Mouse (Mus musculus) liver, embryonic 15.5 days (tissue): ENCODE measurements around the gene Msmp. TPM values are rescaled to one million over a fixed set of nuclear protein-coding genes. Genes with fewer than 3 reads are reported as not detected.

Experiments
- ATAC-seq: fragments of 200-750 bp; cut with Nextera tagmentation; 2 replicates; pipeline ENCODE4 v1.8.0; 2017; ENCODE audit warnings: moderate number of reproducible peaks, mild to moderate bottlenecking, moderate library complexity; ENCODE audit not compliant: insufficient read depth
- H3K27ac ChIP-seq: fragments of 300-500 bp; sonication (generic); replicated peaks from 2 replicates; pipeline ENCODE4 v1.5.1; 2015; ENCODE audit warnings: mild to moderate bottlenecking, inconsistent platforms
- H3K27me3 ChIP-seq: fragments of 300-500 bp; sonication (generic); 2 replicates; pipeline ENCODE4 v1.6.1; 2015; ENCODE audit warnings: mild to moderate bottlenecking, inconsistent platforms
- H3K36me3 ChIP-seq: fragments of 300-500 bp; sonication (generic); replicated peaks from 2 replicates; pipeline ENCODE4 v1.6.1; 2015; ENCODE audit warnings: moderate library complexity, mild to moderate bottlenecking, inconsistent platforms
- H3K4me1 ChIP-seq: fragments of 300-500 bp; sonication (generic); replicated peaks from 2 replicates; pipeline ENCODE4 v1.6.1; 2015; ENCODE audit warnings: inconsistent platforms
- H3K4me2 ChIP-seq: fragments of 300-500 bp; sonication (generic); 2 replicates; pipeline ENCODE4 v1.6.1; 2015; ENCODE audit warnings: moderate library complexity, mild to moderate bottlenecking, inconsistent platforms
- H3K4me3 ChIP-seq: fragments of 300-500 bp; sonication (generic); replicated peaks from 2 replicates; pipeline ENCODE4 v1.5.1; 2015; ENCODE audit warnings: mild to moderate bottlenecking, inconsistent platforms
- H3K9ac ChIP-seq: fragments of 300-500 bp; sonication (generic); 2 replicates; pipeline ENCODE4 v1.6.1; 2015; ENCODE audit warnings: moderate library complexity, mild to moderate bottlenecking, inconsistent platforms
- H3K9me3 ChIP-seq: fragments of 300-500 bp; sonication (generic); replicated peaks from 2 replicates; pipeline ENCODE4 v1.6.1; 2016; ENCODE audit warnings: inconsistent platforms
- WGBS: fragments of 180-500 bp; shearing (Covaris S2); methylation state at CpG from one replicate; pipeline ENCODE4 v1.1.7; 2015; ENCODE audit warnings: mixed read lengths; ENCODE audit not compliant: insufficient replicate concordance; 5-methylcytosine and 5-hydroxymethylcytosine counted together
- polyA plus RNA-seq: library from polyadenylated mRNA; unstranded; fragments of >200 nt; fragmentation: Nextera tagmentation; extraction: Ambion mirVana; gene quantifications from 2 replicates; pipeline ENCODE4 v1.2.1, GENCODE M21; 2015

Gene Msmp
- 0.58 TPM in 1 of 2 replicates, not detected in the other for polyA plus RNA-seq

- WGBS, result 74% methylated on average over 12 of the region's 12 CpGs
- ATAC-seq, result no peak
- Histone ChIP-seq H3K36me3 (peaks cover 47% of the 10 kb centered on the region), H3K4me1 (peaks cover 33% of the 10 kb centered on the region), H3K9ac (no peak within 1 kb of the TSS), H3K9me3 (no peaks in the 10 kb centered on the region), H3K4me2 (no peak within 1 kb of the TSS), H3K4me3 (no peak within 1 kb of the TSS), H3K27me3 (0 out of 2 replicates have a peak, but pooled peaks cover 3% of the 10 kb centered on the region), H3K27ac (no peak within 1 kb of the TSS)
These were observed at the start of gene Msmp for GRCm38 (mm10) chr4:43584444-43585416. TSS of gene Msmp (minus strand) at chr4:43584494.

- no peak overlapping the region for H3K27ac ChIP-seq
- no peak overlapping the region for H3K4me2 ChIP-seq
- H3K4me1 ChIP-seq, result peaks cover 24% of the 10 kb centered on the region
- no peaks in the 10 kb centered on the region for H3K9me3 ChIP-seq
- ATAC-seq, result no peak
- no peak overlapping the region for H3K9ac ChIP-seq
- WGBS, result 78% methylated on average over 2 of the region's 2 CpGs
- H3K27me3 ChIP-seq, result peaks cover 55% of the 10 kb centered on the region
- H3K36me3 ChIP-seq, result no peaks in the 10 kb centered on the region
- H3K4me3 ChIP-seq, result no peak overlapping the region
These were observed 49.4 kb upstream of the Msmp start for GRCm38 (mm10) chr4:43633736-43634135.

GRCm38 (mm10) chr4:43633296-43633695, 49.0 kb upstream of the Msmp start:
- no peak overlapping the region for H3K4me3 ChIP-seq
- H3K36me3 ChIP-seq, result no peaks in the 10 kb centered on the region
- no peak overlapping the region for H3K9ac ChIP-seq
- peaks cover 55% of the 10 kb centered on the region for H3K27me3 ChIP-seq
- H3K27ac ChIP-seq, result no peak overlapping the region
- H3K9me3 ChIP-seq, result no peaks in the 10 kb centered on the region
- peaks cover 24% of the 10 kb centered on the region for H3K4me1 ChIP-seq
- H3K4me2 ChIP-seq, result no peak overlapping the region
- WGBS, result 74% methylated on average over 8 of the region's 8 CpGs
- no peak for ATAC-seq

- H3K4me2 ChIP-seq, result peak overlapping the region; percentile 80
- H3K27ac ChIP-seq, result no peak overlapping the region
- H3K4me3 ChIP-seq, result peak overlapping the region; percentile 56
- no peak for ATAC-seq
- no peaks in the 10 kb centered on the region for H3K9me3 ChIP-seq
- H3K4me1 ChIP-seq, result peaks cover 24% of the 10 kb centered on the region
- 60% methylated on average over 42 of the region's 42 CpGs for WGBS
- H3K36me3 ChIP-seq, result no peaks in the 10 kb centered on the region
- H3K27me3 ChIP-seq, result peaks cover 55% of the 10 kb centered on the region
- 0 out of 2 replicates have a peak overlapping the region, but pooled peaks have one; percentile 46 for H3K9ac ChIP-seq
These were observed 47.9 kb upstream of the Msmp start for GRCm38 (mm10) chr4:43631956-43632920.

- no peaks in the 10 kb centered on the region for H3K36me3 ChIP-seq
- H3K27me3 ChIP-seq, result peaks cover 53% of the 10 kb centered on the region
- WGBS, result 2% methylated on average over 47 of the region's 70 CpGs
- H3K27ac ChIP-seq, result no peak within 1 kb of the TSS
- peak within 1 kb of the TSS; percentile 80 for H3K4me2 ChIP-seq
- ATAC-seq, result no peak
- peak within 1 kb of the TSS; percentile 46; the same call in 1 of the 2 replicates for H3K9ac ChIP-seq
- peaks cover 24% of the 10 kb centered on the region for H3K4me1 ChIP-seq
- H3K9me3 ChIP-seq, result no peaks in the 10 kb centered on the region
- peak within 1 kb of the TSS; percentile 56 for H3K4me3 ChIP-seq
These were observed 47.0 kb upstream of the Msmp start, which contains the start of gene Npr2 for GRCm38 (mm10) chr4:43631046-43631955. TSS of gene Npr2 (plus strand) at chr4:43631935.

- peaks cover 52% of the 10 kb centered on the region for H3K27me3 ChIP-seq
- 25% methylated on average over 5 of the region's 5 CpGs for WGBS
- H3K4me1 ChIP-seq, result peaks cover 24% of the 10 kb centered on the region
- no peak overlapping the region for H3K27ac ChIP-seq
- peaks cover under 1% of the 10 kb centered on the region for H3K9me3 ChIP-seq
- no peaks in the 10 kb centered on the region for H3K36me3 ChIP-seq
- H3K4me3 ChIP-seq, result peak overlapping the region; percentile 56; the same call in 1 of the 2 replicates
- peak overlapping the region; percentile 80 for H3K4me2 ChIP-seq
- ATAC-seq, result no peak
- no peak overlapping the region for H3K9ac ChIP-seq
These were observed 46.4 kb upstream of the Msmp start for GRCm38 (mm10) chr4:43630671-43631045.

GRCm38 (mm10) chr4:43630030-43630581, 45.8 kb upstream of the Msmp start:
- Histone ChIP-seq H3K4me3 (no peak overlapping the region), H3K4me1 (peaks cover 24% of the 10 kb centered on the region), H3K4me2 (peak overlapping the region; percentile 43; the same call in 1 of the 2 replicates), H3K27ac (no peak overlapping the region), H3K9ac (no peak overlapping the region), H3K9me3 (peaks cover 6% of the 10 kb centered on the region), H3K27me3 (peaks cover 46% of the 10 kb centered on the region), H3K36me3 (no peaks in the 10 kb centered on the region)
- 0 out of 2 replicates have a peak, but pooled peaks have one; percentile 52 for ATAC-seq
- 9% methylated on average over 5 of the region's 5 CpGs for WGBS

- Histone ChIP-seq H3K9ac (no peak overlapping the region), H3K4me2 (peak overlapping the region; percentile 46)
- ATAC-seq, result peak; percentile 44; the same call in 1 of the 2 replicates
These were observed 45.0 kb upstream of the Msmp start for GRCm38 (mm10) chr4:43629106-43629817.

GRCm38 (mm10) chr4:43620146-43620778, 36.0 kb upstream of the Msmp start:
- ATAC-seq, result no peak
- Histone ChIP-seq H3K27ac (no peak overlapping the region), H3K4me1 (no peaks in the 10 kb centered on the region), H3K4me3 (no peak overlapping the region), H3K4me2 (no peak overlapping the region), H3K9me3 (peaks cover 4% of the 10 kb centered on the region), H3K9ac (no peak overlapping the region), H3K27me3 (no peaks in the 10 kb centered on the region), H3K36me3 (no peaks in the 10 kb centered on the region)
- WGBS, result 66% methylated on average over 4 of the region's 4 CpGs

More at GRCm38 (mm10) chr4:43629106-43629817, 45.0 kb upstream of the Msmp start:
- Histone ChIP-seq H3K4me3 (0 out of 2 replicates have a peak overlapping the region, but pooled peaks have one; percentile 20), H3K36me3 (no peaks in the 10 kb centered on the region), H3K4me1 (peaks cover 24% of the 10 kb centered on the region), H3K27me3 (peaks cover 46% of the 10 kb centered on the region), H3K27ac (no peak overlapping the region), H3K9me3 (peaks cover 8% of the 10 kb centered on the region)
- WGBS, result 47% methylated on average over 20 of the region's 20 CpGs
